21 mouse cellular contexts compared by ENCODE assay signal in genomic region chr9:121644855-121645254, GRCm38 (mm10). TPM values are rescaled to one million over a fixed set of nuclear protein-coding genes. Genes with fewer than 3 reads are reported as not detected.
"Had no signal": no experiment of that assay in that cellular context is flagged by ENCODE, and none has a peak within 500 bp of the region (broad histone marks: within the 10 kb centered on the region; RNA-seq: fewer than 3 reads in every experiment).

No protein-coding gene starts in this region.

- H3K9ac ChIP-seq: kidney, embryonic 15.5 days; liver, embryonic 15.5 days; lung, embryonic 15.5 days; midbrain, embryonic 13.5 days; neural tube, embryonic 12.5 days; neural tube, embryonic 15.5 days had no signal

- H3K9me3 ChIP-seq: kidney, embryonic 15.5 days; liver, embryonic 15.5 days; lung, embryonic 15.5 days; midbrain, embryonic 13.5 days; neural tube, embryonic 12.5 days; neural tube, embryonic 15.5 days had no signal

- H3K27ac ChIP-seq: kidney, embryonic 15.5 days; left cerebral cortex, adult 2 months; liver, embryonic 15.5 days; lung, embryonic 15.5 days; macrophage; midbrain, embryonic 13.5 days; neural tube, embryonic 12.5 days; neural tube, embryonic 15.5 days had no signal

- H3K4me3 ChIP-seq: kidney, embryonic 15.5 days; left cerebral cortex, adult 2 months; liver, embryonic 15.5 days; lung, embryonic 15.5 days; midbrain, embryonic 13.5 days; neural tube, embryonic 12.5 days; neural tube, embryonic 15.5 days had no signal

- H3K4me2 ChIP-seq: kidney, embryonic 15.5 days; liver, embryonic 11.5 days; liver, embryonic 15.5 days; lung, embryonic 15.5 days; midbrain, embryonic 13.5 days; neural tube, embryonic 12.5 days; neural tube, embryonic 15.5 days had no signal

- H3K36me3 ChIP-seq: kidney, embryonic 15.5 days; liver, embryonic 15.5 days; lung, embryonic 15.5 days; midbrain, embryonic 13.5 days; neural tube, embryonic 12.5 days; neural tube, embryonic 15.5 days had no signal

- ATAC-seq: inflammation-experienced regulatory T-cells, adult 6 months; midbrain, embryonic 13.5 days had no signal

- DNase-seq: kidney, adult 8-10 months; kidney, postnatal 36 days; layer of hippocampus, postnatal 36 days; lung, postnatal 14 days; right cerebral cortex, adult 18-20 months; right cerebral cortex, postnatal 14 days; thymus, adult 18-20 months; thymus, postnatal 36 days had no signal

RNA-seq across cellular contexts. Expression of gene Lyzl4, which starts 3.0 kb away (rescaled TPM):
- total RNA-seq: megakaryocyte, adult 5-6 weeks; midbrain, postnatal 0 days had no signal
- polyA plus RNA-seq: inflammation-experienced regulatory T-cells, adult 6 months; kidney, embryonic 15.5 days; limb, embryonic 11.5 days; liver, embryonic 11.5 days; liver, embryonic 15.5 days; lung, embryonic 15.5 days; midbrain, postnatal 0 days; neural tube, embryonic 12.5 days; neural tube, embryonic 15.5 days had no signal
